Mouse (Mus musculus): ENCODE measurements around the gene Nudcd3.

- TF ChIP-seq ZNF384 (IDR thresholded peaks at IDR 0.05; ENCODE audit: low read depth, low read length), result no peak
- no peak for TF ChIP-seq MAFK (IDR thresholded peaks at IDR 0.05; ENCODE audit: insufficient read depth, low read depth, low read length)
- TF ChIP-seq ZC3H11A (IDR thresholded peaks at IDR 0.05; ENCODE audit: borderline replicate concordance, low read depth, low read length), result no peak
- TF ChIP-seq HCFC1 (IDR thresholded peaks at IDR 0.05; ENCODE audit: borderline replicate concordance, insufficient read depth, low read length), result no peak
Measured at GRCm38 (mm10) chr11:6184202-6184935, 15.8 kb downstream of the Nudcd3 start.
